Mouse (Mus musculus) liver, embryonic 14.5 days (tissue): ENCODE results near the gene Cotl1. TPM values are rescaled to one million over a fixed set of nuclear protein-coding genes. Genes with fewer than 3 reads are reported as not detected.
A peak's percentile ranks its signal among the peaks of the same experiment; 100 is the strongest.

Experiments used
- ATAC-seq: fragments of 200-750 bp; cut with Nextera tagmentation; 2 replicates; pipeline ENCODE4 v1.8.0; 2017; ENCODE audit warnings: moderate number of reproducible peaks, mild to moderate bottlenecking, moderate library complexity; ENCODE audit not compliant: insufficient read depth
- DNase-seq, 3 experiments: peaks; one replicate each; pipeline ENCODE4 v3.0.0-alpha.2; 2012 to 2013; ENCODE audit warnings: low read depth in 3 of 3, low spot score in 3 of 3
- H3K27ac ChIP-seq: fragments of 300-500 bp; sonication (generic); 2 replicates; pipeline ENCODE4 v1.5.1; 2014; ENCODE audit warnings: moderate library complexity, mild to moderate bottlenecking, control low read depth, inconsistent platforms
- H3K27me3 ChIP-seq: fragments of 300-500 bp; sonication (generic); 2 replicates; pipeline ENCODE4 v1.6.1; 2014; ENCODE audit warnings: mild to moderate bottlenecking, low read length, moderate library complexity; ENCODE audit not compliant: control insufficient read depth, insufficient read depth
- H3K36me3 ChIP-seq: fragments of 300-500 bp; sonication (generic); replicated peaks from 2 replicates; pipeline ENCODE4 v1.6.1; 2014; ENCODE audit warnings: low read depth; ENCODE audit not compliant: control insufficient read depth, insufficient read depth
- H3K4me1 ChIP-seq, 2 experiments: fragments of 200-500 bp in 1 of 2; fragments of 300-500 bp in 1 of 2; sonication (generic) in 1 of 2; replicated peaks; 2 replicates each; pipeline ENCODE4 v1.6.1; 2012 to 2014; ENCODE audit warnings: antibody characterized with exemption in 1 of 2, inconsistent platforms in 1 of 2, low read length in 1 of 2; ENCODE audit not compliant: control insufficient read depth in 2 of 2, insufficient read depth in 2 of 2
- H3K4me2 ChIP-seq: fragments of 300-500 bp; sonication (generic); 2 replicates; pipeline ENCODE4 v1.6.1; 2014; ENCODE audit warnings: low read depth, mild to moderate bottlenecking, control low read depth, moderate library complexity
- H3K4me3 ChIP-seq, 2 experiments: fragments of 200-500 bp in 1 of 2; fragments of 300-500 bp in 1 of 2; sonication (generic) in 1 of 2; 2 replicates each; pipeline ENCODE4 v1.5.1; 2012 to 2014; ENCODE audit warnings: low read depth in 2 of 2, low read length in 2 of 2, mild to moderate bottlenecking in 2 of 2, control low read depth in 1 of 2, inconsistent platforms in 1 of 2, moderate library complexity in 1 of 2; ENCODE audit not compliant: insufficient read depth in 1 of 2
- H3K9ac ChIP-seq: fragments of 300-500 bp; sonication (generic); replicated peaks from 2 replicates; pipeline ENCODE4 v1.6.1; 2014; ENCODE audit warnings: mild to moderate bottlenecking, control low read depth, moderate library complexity
- H3K9me3 ChIP-seq: fragments of 300-500 bp; sonication (generic); 2 replicates; pipeline ENCODE4 v1.6.1; 2016; ENCODE audit warnings: low read length, mixed read lengths; ENCODE audit not compliant: control insufficient read depth
- CTCF ChIP-seq: IDR thresholded peaks from 2 replicates; pipeline ENCODE4 v1.5.1; 2016; ENCODE audit warnings: antibody characterized with exemption, low read depth, control low read depth
- EP300 ChIP-seq: IDR thresholded peaks from 2 replicates; pipeline ENCODE4 v1.6.1; 2016; ENCODE audit warnings: antibody characterized with exemption, low read depth
- WGBS: fragments of 180-500 bp; shearing (Covaris S2); extraction: QIAGEN DNeasy Blood & Tissue Kit; methylation state at CpG from one replicate; pipeline ENCODE4 v1.1.7; 2014; ENCODE audit not compliant: insufficient replicate concordance; 5-methylcytosine and 5-hydroxymethylcytosine counted together
- polyA plus RNA-seq, 2 experiments: library from polyadenylated mRNA; depleted of rRNA in 1 of 2; stranded (reverse) in 1 of 2; unstranded in 1 of 2; fragments of >200 nt; fragmentation: Nextera tagmentation in 1 of 2; extraction: Ambion mirVana in 1 of 2; gene quantifications; 2 replicates each; pipeline versions ENCODE4 v1.2.1 to v1.2.3; 2012 to 2014

Gene Cotl1
- polyA plus RNA-seq, 2 experiments = 59.6 to 77.7 TPM

DNA sequence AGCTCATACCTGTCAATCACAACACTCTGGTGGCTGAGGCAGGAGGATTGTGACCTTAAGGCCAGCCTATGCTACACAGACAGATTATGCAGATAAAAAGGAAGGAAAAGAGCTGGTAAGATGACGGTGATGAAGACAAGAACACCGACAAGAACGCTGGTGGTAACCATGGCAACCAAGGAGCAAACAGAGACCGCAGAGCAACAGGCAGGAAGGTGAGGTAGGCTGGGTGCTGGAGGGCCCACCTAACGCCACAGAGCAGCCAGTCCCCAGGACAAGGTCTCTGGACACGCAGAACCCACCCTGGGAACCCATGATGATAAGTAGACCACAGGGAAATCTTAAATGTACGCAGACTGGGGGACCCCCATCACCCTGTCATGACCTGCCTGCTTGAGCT lies 9.8 kb downstream of the Cotl1 start:
- Histone ChIP-seq H3K9me3 (no peaks in the 10 kb centered on the region), H3K9ac (no peak overlapping the region), H3K27me3 (no peaks in the 10 kb centered on the region), H3K27ac (no peak overlapping the region), H3K4me3 (no peak overlapping the region), H3K4me2 (no peak overlapping the region), H3K36me3 (no peaks in the 10 kb centered on the region), H3K4me1 (peaks cover 4 to 64% of the 10 kb centered on the region in 2 experiments)
- ATAC-seq (no peak), DNase-seq (no peak)
- no peak for TF ChIP-seq EP300
- TF ChIP-seq CTCF = no peak
- 33% methylated on average over 7 of the region's 7 CpGs for WGBS

GRCm38 (mm10) chr8:119829870-119830580 lies 10.3 kb downstream of the Cotl1 start:
- Histone ChIP-seq H3K36me3 (no peaks in the 10 kb centered on the region), H3K27ac (no peak overlapping the region), H3K9me3 (no peaks in the 10 kb centered on the region), H3K4me2 (no peak overlapping the region), H3K4me1 (peaks cover 4 to 64% of the 10 kb centered on the region in 2 experiments), H3K4me3 (no peak overlapping the region), H3K9ac (no peak overlapping the region), H3K27me3 (no peaks in the 10 kb centered on the region)
- no peak for ATAC-seq
- DNase-seq = no peak
- TF ChIP-seq CTCF (no peak), EP300 (no peak)
- WGBS = 73% methylated on average over 16 of the region's 16 CpGs

- ATAC-seq = no peak
- H3K9ac ChIP-seq = no peak overlapping the region
- no peak for TF ChIP-seq EP300
- no peak for TF ChIP-seq CTCF
- DNase-seq = no peak
- no peak overlapping the region for H3K4me3 ChIP-seq
- no peak overlapping the region for H3K27ac ChIP-seq
- no peaks in the 10 kb centered on the region for H3K27me3 ChIP-seq
- peaks cover 4 to 64% of the 10 kb centered on the region in 2 experiments for H3K4me1 ChIP-seq
- H3K36me3 ChIP-seq = no peaks in the 10 kb centered on the region
- H3K4me2 ChIP-seq = no peak overlapping the region
- H3K9me3 ChIP-seq = no peaks in the 10 kb centered on the region
- WGBS = 43% methylated on average over 13 of the region's 13 CpGs
Measured at GRCm38 (mm10) chr8:119829420-119829819, 10.9 kb downstream of the Cotl1 start.

DNA sequence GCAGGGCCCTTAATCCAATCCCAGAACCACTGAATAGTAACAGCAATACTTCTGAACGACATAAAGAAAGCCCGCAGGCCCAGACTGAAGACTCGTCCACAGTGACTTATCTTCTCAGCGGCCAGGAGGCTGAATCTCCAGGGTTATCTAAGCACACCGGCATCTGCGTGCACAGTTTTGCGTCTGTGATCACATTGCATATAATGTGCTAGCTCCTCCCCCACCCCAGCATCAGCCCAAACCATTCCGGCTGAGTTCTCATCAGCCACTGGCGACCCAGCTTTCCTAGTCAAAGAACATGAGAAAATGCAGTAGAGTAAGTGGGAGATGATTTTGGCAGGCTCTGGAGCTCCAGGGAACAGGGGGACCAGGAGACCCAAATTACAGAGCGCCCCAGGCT lies 11.3 kb downstream of the Cotl1 start:
- 20% methylated on average over 10 of the region's 10 CpGs for WGBS
- Histone ChIP-seq H3K36me3 (no peaks in the 10 kb centered on the region), H3K9me3 (no peaks in the 10 kb centered on the region), H3K4me1 (peaks cover 4 to 62% of the 10 kb centered on the region in 2 experiments), H3K9ac (no peak overlapping the region), H3K4me2 (no peak overlapping the region), H3K27ac (no peak overlapping the region), H3K4me3 (no peak overlapping the region), H3K27me3 (no peaks in the 10 kb centered on the region)
- no peak for DNase-seq
- TF ChIP-seq EP300 (no peak), CTCF (no peak)
- ATAC-seq = peak; percentile 26; the same call in 1 of the 2 replicates

- H3K4me3 ChIP-seq = no peak overlapping the region
- ATAC-seq (no peak), DNase-seq (no peak)
- H3K9me3 ChIP-seq = no peaks in the 10 kb centered on the region
- H3K27ac ChIP-seq = no peak overlapping the region
- 35% methylated on average over 4 of the region's 4 CpGs for WGBS
- no peaks in the 10 kb centered on the region for H3K27me3 ChIP-seq
- H3K36me3 ChIP-seq = no peaks in the 10 kb centered on the region
- no peak overlapping the region for H3K9ac ChIP-seq
- TF ChIP-seq CTCF (no peak), EP300 (no peak)
- H3K4me2 ChIP-seq = no peak overlapping the region; the same call in 1 of the 2 replicates
- peaks cover 4 to 55% of the 10 kb centered on the region in 2 experiments for H3K4me1 ChIP-seq
Measured at GRCm38 (mm10) chr8:119827721-119828153, 12.6 kb downstream of the Cotl1 start.
